Mouse (Mus musculus): ENCODE measurements at regions not wholly inside any gene's neighbourhood (a gene's known extent, or its start where the extent isn't known, plus 50 kb on each side); places are given as distances from the start of the nearest gene placed in this dataset.

GRCm38 (mm10) chr7:95710088-95710487 is 461.0 kb upstream of the Tenm4 start:
- H3K4me3 ChIP-seq (ENCODE audit: low read depth, low read length) = no peak overlapping the region
- no peaks in the 10 kb centered on the region for H3K27me3 ChIP-seq (replicated peaks; ENCODE audit: control insufficient read depth, insufficient read depth, low read length)
- H3K9ac ChIP-seq (ENCODE audit: low read length) = no peak overlapping the region
- H3K4me1 ChIP-seq (replicated peaks; ENCODE audit: control insufficient read depth, insufficient read depth, low read length) = no peaks in the 10 kb centered on the region
- no peak overlapping the region for H3K4me2 ChIP-seq (ENCODE audit: low read length)
- no peaks in the 10 kb centered on the region for H3K9me3 ChIP-seq (ENCODE audit: control insufficient read depth, low read length)
- no peak overlapping the region for H3K27ac ChIP-seq (ENCODE audit: low read depth)
- H3K36me3 ChIP-seq (ENCODE audit: control insufficient read depth, insufficient read depth, low read length) = no peaks in the 10 kb centered on the region
- WGBS = 82% methylated on average over 7 of the region's 7 CpGs
- DNase-seq (ENCODE audit: low spot score) (no peak), ATAC-seq (replicated peaks; ENCODE audit: low FRiP score, low TSS enrichment, low read depth) (no peak)

DNA sequence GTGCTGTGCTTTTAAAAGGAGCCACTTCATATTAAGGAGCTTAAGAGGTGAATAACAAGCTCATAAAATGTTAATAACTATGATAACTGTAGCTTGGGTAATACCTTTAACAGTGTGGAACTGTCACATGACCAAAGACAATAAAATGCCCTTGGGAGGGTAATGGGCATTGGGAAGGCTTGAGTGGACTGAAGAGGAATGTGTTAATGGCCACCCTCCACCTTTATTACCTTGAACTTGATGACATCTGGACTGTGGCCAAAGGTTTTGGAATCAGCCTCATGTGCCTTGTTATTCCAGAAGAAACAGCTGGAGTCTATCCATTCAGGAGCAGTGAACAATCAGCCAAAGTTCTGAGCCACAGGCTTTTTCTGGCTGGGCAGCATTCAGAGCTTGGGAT is 451.0 kb upstream of the Tenm4 start:
- no peak for ATAC-seq (replicated peaks; ENCODE audit: low FRiP score, low TSS enrichment, low read depth)
- Histone ChIP-seq H3K4me1 (replicated peaks; ENCODE audit: control insufficient read depth, insufficient read depth, low read length) (no peaks in the 10 kb centered on the region), H3K27ac (ENCODE audit: low read depth) (no peak overlapping the region), H3K27me3 (replicated peaks; ENCODE audit: control insufficient read depth, insufficient read depth, low read length) (no peaks in the 10 kb centered on the region), H3K9me3 (ENCODE audit: control insufficient read depth, low read length) (no peaks in the 10 kb centered on the region), H3K4me3 (ENCODE audit: low read depth, low read length) (no peak overlapping the region), H3K4me2 (ENCODE audit: low read length) (no peak overlapping the region), H3K36me3 (ENCODE audit: control insufficient read depth, insufficient read depth, low read length) (no peaks in the 10 kb centered on the region), H3K9ac (ENCODE audit: low read length) (no peak overlapping the region)
- no peak for DNase-seq (ENCODE audit: low spot score)

DNA sequence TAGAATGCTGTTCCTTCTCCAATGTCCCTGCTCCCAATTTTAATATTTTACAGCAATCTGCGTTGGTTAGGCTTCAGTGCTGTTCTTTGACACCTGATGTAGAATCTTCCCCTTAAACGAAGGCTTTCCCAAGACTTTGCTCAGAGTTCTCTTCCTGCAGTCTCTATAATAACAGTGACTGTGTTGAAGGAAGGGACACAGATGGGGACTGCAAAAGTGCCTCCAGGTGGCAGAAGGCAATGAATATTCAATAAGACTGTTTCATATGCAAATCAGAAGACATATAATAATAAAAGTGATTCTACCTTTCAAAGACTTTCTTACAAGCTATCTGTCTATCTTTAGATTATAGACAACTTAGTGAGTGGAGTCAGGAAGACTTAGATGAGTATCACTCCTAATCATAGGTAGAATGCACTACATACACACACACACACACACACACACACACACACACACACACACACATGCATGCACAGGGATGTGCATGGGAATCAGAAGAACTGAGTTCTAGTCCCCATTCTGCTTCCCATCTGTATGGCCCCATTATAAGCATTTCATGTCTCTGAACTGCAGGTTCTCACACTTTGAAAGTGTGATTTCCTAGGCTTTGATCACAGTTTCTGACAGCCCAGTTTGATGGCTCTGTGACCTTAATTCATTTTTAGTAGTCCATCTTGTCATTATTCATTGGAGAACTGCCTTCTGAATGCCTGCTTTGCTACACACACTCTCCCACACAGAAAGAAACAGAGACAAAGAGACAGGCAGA is 445.1 kb upstream of the Tenm4 start:
- Histone ChIP-seq H3K9me3 (ENCODE audit: control insufficient read depth, low read length) (no peaks in the 10 kb centered on the region), H3K4me3 (ENCODE audit: low read depth, low read length) (no peak overlapping the region), H3K36me3 (ENCODE audit: control insufficient read depth, insufficient read depth, low read length) (no peaks in the 10 kb centered on the region), H3K4me2 (ENCODE audit: low read length) (no peak overlapping the region), H3K9ac (ENCODE audit: low read length) (no peak overlapping the region), H3K27ac (ENCODE audit: low read depth) (no peak overlapping the region), H3K4me1 (replicated peaks; ENCODE audit: control insufficient read depth, insufficient read depth, low read length) (no peaks in the 10 kb centered on the region), H3K27me3 (replicated peaks; ENCODE audit: control insufficient read depth, insufficient read depth, low read length) (no peaks in the 10 kb centered on the region)
- ATAC-seq (replicated peaks; ENCODE audit: low FRiP score, low TSS enrichment, low read depth) (no peak), DNase-seq (ENCODE audit: low spot score) (no peak)
- WGBS = 84% methylated on average over 2 of the region's 2 CpGs

DNA sequence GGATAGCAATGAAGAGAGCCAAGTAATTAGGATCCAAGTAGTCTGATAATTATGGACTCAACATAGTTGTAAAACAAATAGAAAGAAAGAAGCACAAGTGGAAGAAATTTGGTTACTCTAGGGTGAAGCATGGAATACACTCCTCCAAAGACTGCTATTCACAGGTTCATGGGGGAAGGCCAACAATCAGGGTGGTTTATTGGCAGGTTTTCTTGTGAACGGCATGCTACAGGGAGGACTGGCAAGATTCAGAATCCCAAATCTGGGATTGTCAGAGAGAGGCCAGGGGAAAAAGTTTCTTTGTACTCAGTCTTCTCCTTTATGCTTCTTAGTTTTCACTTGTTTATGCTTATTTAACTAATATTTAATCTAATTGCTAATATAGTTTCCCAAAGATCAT is 437.2 kb upstream of the Tenm4 start:
- ATAC-seq (replicated peaks; ENCODE audit: low FRiP score, low TSS enrichment, low read depth) (no peak), DNase-seq (ENCODE audit: low spot score) (no peak)
- Histone ChIP-seq H3K27ac (ENCODE audit: low read depth) (no peak overlapping the region), H3K9ac (ENCODE audit: low read length) (no peak overlapping the region), H3K27me3 (replicated peaks; ENCODE audit: control insufficient read depth, insufficient read depth, low read length) (no peaks in the 10 kb centered on the region), H3K9me3 (ENCODE audit: control insufficient read depth, low read length) (no peaks in the 10 kb centered on the region), H3K36me3 (ENCODE audit: control insufficient read depth, insufficient read depth, low read length) (no peaks in the 10 kb centered on the region), H3K4me1 (replicated peaks; ENCODE audit: control insufficient read depth, insufficient read depth, low read length) (no peaks in the 10 kb centered on the region), H3K4me2 (ENCODE audit: low read length) (no peak overlapping the region), H3K4me3 (ENCODE audit: low read depth, low read length) (no peak overlapping the region)
- WGBS = 68% methylated on average over 1 of the region's 1 CpGs

DNA sequence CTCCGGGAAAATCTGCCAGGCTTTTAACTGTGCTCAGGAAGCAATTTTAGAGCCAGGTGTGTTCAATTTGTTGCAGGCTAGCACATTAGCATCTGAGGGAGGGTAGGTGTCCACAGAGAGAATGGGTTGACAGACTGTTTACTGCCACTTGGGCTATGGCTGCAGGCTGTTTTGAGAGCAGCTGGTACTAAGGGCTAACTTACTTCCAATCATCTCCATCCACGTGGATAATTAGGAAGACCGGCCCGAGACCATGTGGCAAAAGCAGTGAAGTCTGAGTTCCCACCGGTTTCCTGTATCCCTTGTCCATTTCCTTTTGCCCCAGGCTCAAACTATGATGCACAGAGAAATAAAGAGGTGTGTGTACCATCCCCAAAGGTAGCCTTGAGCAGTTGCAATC is 436.5 kb upstream of the Tenm4 start:
- Histone ChIP-seq H3K9me3 (ENCODE audit: control insufficient read depth, low read length) (no peaks in the 10 kb centered on the region), H3K4me2 (ENCODE audit: low read length) (no peak overlapping the region), H3K9ac (ENCODE audit: low read length) (no peak overlapping the region), H3K36me3 (ENCODE audit: control insufficient read depth, insufficient read depth, low read length) (no peaks in the 10 kb centered on the region), H3K4me3 (ENCODE audit: low read depth, low read length) (no peak overlapping the region), H3K27me3 (replicated peaks; ENCODE audit: control insufficient read depth, insufficient read depth, low read length) (no peaks in the 10 kb centered on the region), H3K4me1 (replicated peaks; ENCODE audit: control insufficient read depth, insufficient read depth, low read length) (no peaks in the 10 kb centered on the region), H3K27ac (ENCODE audit: low read depth) (no peak overlapping the region)
- DNase-seq (ENCODE audit: low spot score) (no peak), ATAC-seq (replicated peaks; ENCODE audit: low FRiP score, low TSS enrichment, low read depth) (no peak)
- 74% methylated on average over 5 of the region's 5 CpGs for WGBS

- Histone ChIP-seq H3K4me2 (ENCODE audit: low read length) (no peak overlapping the region), H3K4me1 (replicated peaks; ENCODE audit: control insufficient read depth, insufficient read depth, low read length) (no peaks in the 10 kb centered on the region), H3K27me3 (replicated peaks; ENCODE audit: control insufficient read depth, insufficient read depth, low read length) (no peaks in the 10 kb centered on the region), H3K27ac (ENCODE audit: low read depth) (no peak overlapping the region), H3K4me3 (ENCODE audit: low read depth, low read length) (no peak overlapping the region), H3K36me3 (ENCODE audit: control insufficient read depth, insufficient read depth, low read length) (no peaks in the 10 kb centered on the region), H3K9me3 (ENCODE audit: control insufficient read depth, low read length) (no peaks in the 10 kb centered on the region), H3K9ac (ENCODE audit: low read length) (no peak overlapping the region)
- no peak for ATAC-seq (replicated peaks; ENCODE audit: low FRiP score, low TSS enrichment, low read depth)
- no peak for DNase-seq (ENCODE audit: low spot score)
Observed at GRCm38 (mm10) chr7:95736716-95737115, 434.3 kb upstream of the Tenm4 start.

GRCm38 (mm10) chr7:95738725-95739245 is 432.3 kb upstream of the Tenm4 start:
- 76% methylated on average over 2 of the region's 2 CpGs for WGBS
- no peaks in the 10 kb centered on the region for H3K27me3 ChIP-seq (replicated peaks; ENCODE audit: control insufficient read depth, insufficient read depth, low read length)
- H3K4me2 ChIP-seq (ENCODE audit: low read length) = no peak overlapping the region
- no peaks in the 10 kb centered on the region for H3K9me3 ChIP-seq (ENCODE audit: control insufficient read depth, low read length)
- no peaks in the 10 kb centered on the region for H3K4me1 ChIP-seq (replicated peaks; ENCODE audit: control insufficient read depth, insufficient read depth, low read length)
- DNase-seq (ENCODE audit: low spot score) (no peak), ATAC-seq (replicated peaks; ENCODE audit: low FRiP score, low TSS enrichment, low read depth) (no peak)
- H3K27ac ChIP-seq (ENCODE audit: low read depth) = no peak overlapping the region
- no peaks in the 10 kb centered on the region for H3K36me3 ChIP-seq (ENCODE audit: control insufficient read depth, insufficient read depth, low read length)
- H3K9ac ChIP-seq (ENCODE audit: low read length) = no peak overlapping the region
- H3K4me3 ChIP-seq (ENCODE audit: low read depth, low read length) = no peak overlapping the region

DNA sequence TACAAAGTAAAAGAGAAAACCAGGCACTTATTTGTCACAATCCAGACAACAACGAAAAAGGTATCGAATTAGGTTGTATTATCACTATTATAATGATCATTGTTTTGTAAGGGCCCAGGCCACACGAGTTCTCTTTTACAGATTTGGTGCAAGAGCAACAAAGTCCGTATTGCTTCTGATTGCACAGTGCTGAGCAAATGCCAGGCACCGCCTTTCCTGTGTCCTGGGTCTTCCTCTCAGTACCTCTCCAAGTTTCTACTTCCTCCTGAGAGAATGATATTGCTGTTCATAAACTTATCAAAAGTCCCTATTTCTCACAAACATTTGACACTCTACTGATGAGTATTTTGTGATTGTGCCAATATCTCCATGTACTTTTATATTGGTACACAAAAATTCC is 431.3 kb upstream of the Tenm4 start:
- no peak overlapping the region for H3K4me2 ChIP-seq (ENCODE audit: low read length)
- no peaks in the 10 kb centered on the region for H3K9me3 ChIP-seq (ENCODE audit: control insufficient read depth, low read length)
- H3K9ac ChIP-seq (ENCODE audit: low read length) = no peak overlapping the region
- no peak overlapping the region for H3K27ac ChIP-seq (ENCODE audit: low read depth)
- no peaks in the 10 kb centered on the region for H3K4me1 ChIP-seq (replicated peaks; ENCODE audit: control insufficient read depth, insufficient read depth, low read length)
- no peak for DNase-seq (ENCODE audit: low spot score)
- WGBS = 84% methylated on average over 5 of the region's 5 CpGs
- H3K4me3 ChIP-seq (ENCODE audit: low read depth, low read length) = no peak overlapping the region
- no peaks in the 10 kb centered on the region for H3K36me3 ChIP-seq (ENCODE audit: control insufficient read depth, insufficient read depth, low read length)
- no peak for ATAC-seq (replicated peaks; ENCODE audit: low FRiP score, low TSS enrichment, low read depth)
- H3K27me3 ChIP-seq (replicated peaks; ENCODE audit: control insufficient read depth, insufficient read depth, low read length) = no peaks in the 10 kb centered on the region

- H3K9ac ChIP-seq (ENCODE audit: low read length) = no peak overlapping the region
- no peak overlapping the region for H3K4me2 ChIP-seq (ENCODE audit: low read length)
- no peaks in the 10 kb centered on the region for H3K27me3 ChIP-seq (replicated peaks; ENCODE audit: control insufficient read depth, insufficient read depth, low read length)
- no peaks in the 10 kb centered on the region for H3K36me3 ChIP-seq (ENCODE audit: control insufficient read depth, insufficient read depth, low read length)
- DNase-seq (ENCODE audit: low spot score) = no peak
- no peak for ATAC-seq (replicated peaks; ENCODE audit: low FRiP score, low TSS enrichment, low read depth)
- H3K9me3 ChIP-seq (ENCODE audit: control insufficient read depth, low read length) = no peaks in the 10 kb centered on the region
- no peak overlapping the region for H3K27ac ChIP-seq (ENCODE audit: low read depth)
- no peak overlapping the region for H3K4me3 ChIP-seq (ENCODE audit: low read depth, low read length)
- WGBS = 79% methylated on average over 2 of the region's 2 CpGs
- no peaks in the 10 kb centered on the region for H3K4me1 ChIP-seq (replicated peaks; ENCODE audit: control insufficient read depth, insufficient read depth, low read length)
Observed at GRCm38 (mm10) chr7:95758375-95758774, 412.7 kb upstream of the Tenm4 start.
